Mouse (Mus musculus) CD4-positive helper T cell, adult 2 months (primary cell): ENCODE measurements at regions not wholly inside any gene's neighbourhood (a gene's known extent, or its start where the extent isn't known, plus 50 kb on each side); places are given as distances from the start of the nearest gene placed in this dataset.
A peak's percentile ranks its signal among the peaks of the same experiment; 100 is the strongest.

ENCODE experiments used
- DNase-seq: peaks from one replicate; pipeline ENCODE4 v3.0.0-alpha.2; 2012; ENCODE audit warnings: low read depth, missing footprints, low spot score

GRCm38 (mm10) chr9:41513701-41514100 is 352.2 kb upstream of the Ubash3b start:
- DNase-seq = no peak

- no peak for DNase-seq
Measured at GRCm38 (mm10) chr9:41509597-41509996, 348.1 kb upstream of the Ubash3b start.

GRCm38 (mm10) chr9:41508746-41509145 is 347.2 kb upstream of the Ubash3b start:
- no peak for DNase-seq

- DNase-seq = no peak
Measured at GRCm38 (mm10) chr9:41498326-41498725, 336.8 kb upstream of the Ubash3b start.

GRCm38 (mm10) chr9:41490112-41490511 is 328.6 kb upstream of the Ubash3b start:
- DNase-seq = no peak

GRCm38 (mm10) chr9:41488046-41488445 is 326.5 kb upstream of the Ubash3b start:
- DNase-seq = no peak

- no peak for DNase-seq
Measured at GRCm38 (mm10) chr9:41483218-41483617, 321.7 kb upstream of the Ubash3b start.

- no peak for DNase-seq
Measured at GRCm38 (mm10) chr9:41481611-41482266, 320.2 kb upstream of the Ubash3b start.

GRCm38 (mm10) chr9:41479854-41480749 is 318.6 kb upstream of the Ubash3b start:
- no peak for DNase-seq

- no peak for DNase-seq
Measured at GRCm38 (mm10) chr9:41479085-41479484, 317.6 kb upstream of the Ubash3b start.

- no peak for DNase-seq
Measured at GRCm38 (mm10) chr9:41478106-41478848, 316.8 kb upstream of the Ubash3b start.

GRCm38 (mm10) chr9:41475326-41475725 is 313.8 kb upstream of the Ubash3b start:
- DNase-seq = no peak

GRCm38 (mm10) chr9:41474945-41475297 is 313.4 kb upstream of the Ubash3b start:
- DNase-seq = no peak

GRCm38 (mm10) chr9:41474244-41474944 is 312.9 kb upstream of the Ubash3b start:
- DNase-seq = peak; percentile 35

- no peak for DNase-seq
Measured at GRCm38 (mm10) chr9:41473506-41473905, 312.0 kb upstream of the Ubash3b start.

- no peak for DNase-seq
Measured at GRCm38 (mm10) chr9:41471345-41471744, 309.8 kb upstream of the Ubash3b start.

- no peak for DNase-seq
Measured at GRCm38 (mm10) chr9:41470010-41470409, 308.5 kb upstream of the Ubash3b start.

- DNase-seq = no peak
Measured at GRCm38 (mm10) chr9:41469414-41469813, 307.9 kb upstream of the Ubash3b start.

- no peak for DNase-seq
Measured at GRCm38 (mm10) chr9:41464057-41464685, 302.7 kb upstream of the Ubash3b start.

GRCm38 (mm10) chr9:41461742-41462141 is 300.2 kb upstream of the Ubash3b start:
- DNase-seq = peak; percentile 57

GRCm38 (mm10) chr9:41460709-41461108 is 299.2 kb upstream of the Ubash3b start:
- no peak for DNase-seq
